Mouse (Mus musculus): ENCODE measurements around the gene Stk25.

- no peak for TF ChIP-seq CTCF (IDR thresholded peaks at IDR 0.05; ENCODE audit: low read depth, low read length)
- no peak for TF ChIP-seq POLR2A (IDR thresholded peaks at IDR 0.05; ENCODE audit: borderline replicate concordance, low read depth, low read length)
These were observed 43.6 kb upstream of the Stk25 start for GRCm38 (mm10) chr1:93702106-93702505.
